Mouse (Mus musculus) forebrain, embryonic 14.5 days (tissue): ENCODE measurements around the gene Gnaq. TPM values are rescaled to one million over a fixed set of nuclear protein-coding genes. Genes with fewer than 3 reads are reported as not detected.

ENCODE experiments used
- ATAC-seq: fragments of 200-750 bp; cut with Nextera tagmentation; 2 replicates; pipeline ENCODE4 v1.8.0; 2017; ENCODE audit warnings: mild to moderate bottlenecking, moderate library complexity
- DNase-seq: peaks from one replicate; pipeline ENCODE4 v3.0.0-alpha.2; 2015; ENCODE audit warnings: low spot score
- H3K27ac ChIP-seq: fragments of 300-500 bp; sonication (generic); 2 replicates; pipeline ENCODE4 v1.5.1; 2014; ENCODE audit warnings: low read depth, mild to moderate bottlenecking, control low read depth, low read length, moderate library complexity
- H3K27me3 ChIP-seq: fragments of 300-500 bp; sonication (generic); replicated peaks from 2 replicates; pipeline ENCODE4 v1.6.1; 2014; ENCODE audit warnings: low read length, control low read depth, mixed read lengths; ENCODE audit not compliant: control insufficient read depth, insufficient read depth
- H3K36me3 ChIP-seq: fragments of 300-500 bp; sonication (generic); 2 replicates; pipeline ENCODE4 v1.6.1; 2014; ENCODE audit warnings: low read length, control low read depth; ENCODE audit not compliant: control insufficient read depth, insufficient read depth
- H3K4me1 ChIP-seq: fragments of 300-500 bp; sonication (generic); 2 replicates; pipeline ENCODE4 v1.6.1; 2014; ENCODE audit warnings: antibody characterized with exemption, low read length, control low read depth; ENCODE audit not compliant: control insufficient read depth, insufficient read depth
- H3K4me2 ChIP-seq: fragments of 300-500 bp; sonication (generic); 2 replicates; pipeline ENCODE4 v1.6.1; 2014; ENCODE audit warnings: mild to moderate bottlenecking, control low read depth, low read length
- H3K4me3 ChIP-seq: fragments of 300-500 bp; sonication (generic); 2 replicates; pipeline ENCODE4 v1.5.1; 2014; ENCODE audit warnings: low read depth, low read length, control low read depth
- H3K9ac ChIP-seq: fragments of 300-500 bp; sonication (generic); 2 replicates; pipeline ENCODE4 v1.6.1; 2014; ENCODE audit warnings: mild to moderate bottlenecking, low read length, control low read depth, moderate library complexity
- H3K9me3 ChIP-seq: fragments of 300-500 bp; sonication (generic); replicated peaks from 2 replicates; pipeline ENCODE4 v1.6.1; 2016; ENCODE audit warnings: low read length, control low read depth, mixed read lengths; ENCODE audit not compliant: control insufficient read depth
- WGBS: fragments of 180-500 bp; shearing (Covaris S2); extraction: QIAGEN DNeasy Blood & Tissue Kit; methylation state at CpG from one replicate; pipeline ENCODE4 v1.1.7; 2014; 5-methylcytosine and 5-hydroxymethylcytosine counted together
- polyA plus RNA-seq: library from polyadenylated mRNA; unstranded; fragments of >200 nt; fragmentation: Nextera tagmentation; extraction: Ambion mirVana; gene quantifications from 2 replicates; pipeline ENCODE4 v1.2.1, GENCODE M21; 2014

The Gnaq gene
- polyA plus RNA-seq, 1 experiment from 2014 or later: 47.6 TPM

DNA sequence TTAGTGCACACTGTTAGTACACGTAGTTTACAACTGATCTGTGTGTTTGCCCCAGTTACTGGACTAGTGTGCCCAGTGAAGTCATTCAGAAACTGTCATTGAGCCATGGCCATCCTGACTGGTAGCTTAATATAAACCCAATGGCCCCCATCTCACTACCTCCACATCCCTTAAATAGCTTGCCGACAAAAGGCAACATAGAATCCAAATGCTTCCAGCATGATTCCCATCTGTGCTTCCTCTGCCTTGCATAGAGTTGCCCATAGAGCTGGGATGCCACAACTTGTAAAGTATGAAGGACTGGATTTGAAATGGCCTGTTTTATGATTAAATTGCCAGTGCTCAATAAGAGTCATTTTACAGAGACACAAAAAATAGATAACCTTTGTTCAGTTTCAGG lies 212.9 kb downstream of the Gnaq start:
- H3K27ac ChIP-seq: no peak overlapping the region
- H3K9me3 ChIP-seq: no peaks in the 10 kb centered on the region
- WGBS: 97% methylated on average over 2 of the region's 2 CpGs
- no peak overlapping the region for H3K4me2 ChIP-seq
- ATAC-seq (no peak), DNase-seq (no peak)
- H3K36me3 ChIP-seq: 0 out of 2 replicates have a peak, but pooled peaks cover 4% of the 10 kb centered on the region
- no peak overlapping the region for H3K9ac ChIP-seq
- no peaks in the 10 kb centered on the region for H3K4me1 ChIP-seq
- no peak overlapping the region for H3K4me3 ChIP-seq
- H3K27me3 ChIP-seq: no peaks in the 10 kb centered on the region

DNA sequence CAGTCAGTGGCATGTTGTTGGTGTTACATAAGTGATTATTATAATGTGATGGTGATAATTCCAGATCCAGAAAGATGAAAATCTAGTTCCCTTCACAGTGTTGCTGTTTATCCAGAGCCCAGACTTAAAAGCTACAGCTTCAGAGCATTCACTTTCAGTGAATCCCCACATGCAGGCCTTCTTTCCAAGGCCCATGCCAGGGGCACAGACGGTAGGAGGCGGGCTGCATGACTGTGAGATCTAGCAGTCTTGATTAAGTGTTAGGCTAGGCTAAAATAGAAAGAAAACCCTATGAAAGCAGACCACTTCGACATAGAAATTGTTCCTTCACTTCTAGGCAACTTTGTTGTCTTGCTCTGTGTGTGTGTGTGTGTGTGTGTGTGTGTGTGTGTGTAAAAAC lies 214.4 kb downstream of the Gnaq start:
- no peaks in the 10 kb centered on the region for H3K4me1 ChIP-seq
- no peaks in the 10 kb centered on the region for H3K27me3 ChIP-seq
- no peak overlapping the region for H3K4me3 ChIP-seq
- DNase-seq (no peak), ATAC-seq (no peak)
- H3K4me2 ChIP-seq: no peak overlapping the region
- no peak overlapping the region for H3K9ac ChIP-seq
- no peaks in the 10 kb centered on the region for H3K9me3 ChIP-seq
- 0 out of 2 replicates have a peak, but pooled peaks cover 4% of the 10 kb centered on the region for H3K36me3 ChIP-seq
- no peak overlapping the region for H3K27ac ChIP-seq
- 91% methylated on average over 3 of the region's 3 CpGs for WGBS

DNA sequence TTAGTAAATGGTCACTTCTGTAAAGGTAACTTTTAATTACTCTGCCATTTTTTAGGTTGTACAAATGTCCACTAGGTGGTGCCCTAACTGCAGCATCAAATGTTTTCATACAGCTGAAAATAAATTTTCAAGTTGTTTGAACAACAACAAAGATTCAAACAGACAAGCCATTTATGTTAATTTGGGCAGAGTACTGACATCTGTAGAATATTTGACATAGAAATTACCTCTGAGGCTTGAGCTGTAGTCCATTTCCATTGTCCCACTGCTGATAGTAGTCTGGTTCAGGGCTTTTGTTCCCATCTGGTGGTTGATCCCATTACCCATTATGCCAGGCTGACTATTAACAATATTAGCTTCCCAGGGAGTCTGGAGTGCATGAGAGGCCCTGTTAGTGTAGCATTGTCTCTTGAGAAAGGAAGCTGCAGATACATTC lies 221.1 kb downstream of the Gnaq start:
- Histone ChIP-seq H3K4me2 (no peak overlapping the region), H3K4me3 (no peak overlapping the region), H3K27ac (no peak overlapping the region), H3K36me3 (no peaks in the 10 kb centered on the region), H3K9ac (no peak overlapping the region), H3K4me1 (peaks cover 4% of the 10 kb centered on the region; the same call in 1 of the 2 replicates), H3K27me3 (no peaks in the 10 kb centered on the region), H3K9me3 (no peaks in the 10 kb centered on the region)
- DNase-seq (peak; percentile 64), ATAC-seq (peak; percentile 68; the same call in 1 of the 2 replicates)

DNA sequence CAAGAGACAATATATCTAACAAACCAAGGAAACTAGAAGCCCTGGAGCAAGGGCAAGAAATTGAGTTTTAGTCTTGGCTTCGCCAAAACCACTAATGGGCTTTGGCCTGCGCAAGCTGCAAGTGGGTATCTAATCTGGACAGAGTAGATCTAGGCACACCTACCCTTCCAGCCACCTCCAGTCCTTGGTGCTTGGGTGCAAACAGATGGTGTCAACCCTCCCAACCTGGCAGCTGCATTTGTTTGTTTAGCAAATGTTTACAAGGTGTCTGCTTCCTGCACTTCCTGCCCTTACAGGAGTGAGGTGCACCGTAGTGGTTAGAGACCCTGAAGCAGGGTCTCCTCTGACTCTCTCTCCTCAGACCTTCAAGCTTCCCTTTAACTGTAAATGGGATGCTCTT lies 225.5 kb downstream of the Gnaq start:
- Histone ChIP-seq H3K9me3 (no peaks in the 10 kb centered on the region), H3K9ac (no peak overlapping the region), H3K4me2 (no peak overlapping the region), H3K4me1 (peaks cover 4% of the 10 kb centered on the region; the same call in 1 of the 2 replicates), H3K4me3 (no peak overlapping the region), H3K36me3 (0 out of 2 replicates have a peak, but pooled peaks cover 5% of the 10 kb centered on the region), H3K27me3 (no peaks in the 10 kb centered on the region), H3K27ac (no peak overlapping the region)
- no peak for ATAC-seq
- DNase-seq: no peak
- WGBS: 94% methylated on average over 3 of the region's 3 CpGs

DNA sequence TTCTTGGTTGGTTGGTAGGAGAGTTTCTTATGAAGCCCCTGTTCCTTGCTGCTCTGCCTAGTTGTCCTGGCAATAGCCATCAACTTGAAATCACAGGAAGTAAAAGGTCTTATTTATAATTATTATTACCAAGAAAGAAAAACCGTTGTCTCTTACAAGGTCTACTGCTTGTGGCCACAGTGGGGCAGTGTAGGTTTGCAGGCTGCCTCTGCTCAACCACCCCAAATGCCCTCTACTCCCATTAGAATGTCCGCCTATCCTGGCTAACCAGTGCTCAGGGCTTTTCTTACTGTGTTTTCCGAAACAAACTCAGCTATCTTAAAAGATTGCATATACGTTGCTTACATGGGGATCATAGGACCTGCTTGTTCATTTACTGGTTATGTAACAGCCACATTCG lies 226.3 kb downstream of the Gnaq start:
- Histone ChIP-seq H3K36me3 (0 out of 2 replicates have a peak, but pooled peaks cover 5% of the 10 kb centered on the region), H3K4me2 (no peak overlapping the region), H3K4me3 (no peak overlapping the region), H3K9me3 (no peaks in the 10 kb centered on the region), H3K27me3 (no peaks in the 10 kb centered on the region), H3K27ac (no peak overlapping the region), H3K4me1 (peaks cover 2% of the 10 kb centered on the region; the same call in 1 of the 2 replicates), H3K9ac (no peak overlapping the region)
- DNase-seq (peak; percentile 36), ATAC-seq (0 out of 2 replicates have a peak, but pooled peaks have one; percentile 54)
- 63% methylated on average over 5 of the region's 5 CpGs for WGBS

DNA sequence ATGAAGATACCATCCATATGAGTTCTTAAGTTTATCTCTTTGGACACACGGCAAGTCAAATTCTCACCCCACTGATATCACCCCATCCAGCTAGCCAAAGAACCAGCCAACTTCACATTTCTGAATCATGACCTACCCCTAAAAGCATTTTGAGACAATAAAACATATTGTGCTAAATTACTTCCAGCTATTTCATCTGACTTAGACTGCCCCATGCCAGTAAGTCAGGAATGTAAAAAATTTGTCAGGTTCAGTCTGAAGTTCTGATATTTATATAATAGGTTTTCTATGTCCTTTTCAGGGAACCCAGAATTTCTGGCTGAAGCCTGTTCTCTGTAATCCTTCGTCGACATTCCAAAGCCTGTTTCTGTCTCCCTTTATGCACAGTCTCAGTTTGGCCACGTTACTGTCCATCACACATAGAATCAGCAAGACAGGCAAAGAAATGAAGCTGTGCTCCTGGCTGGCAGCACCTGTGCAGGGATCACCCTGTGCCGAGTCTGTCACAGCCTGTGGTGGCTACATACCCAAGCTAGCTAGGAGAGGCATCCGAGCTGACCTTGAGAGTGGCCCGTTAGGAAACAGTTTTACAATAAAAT lies 233.9 kb downstream of the Gnaq start:
- Histone ChIP-seq H3K36me3 (0 out of 2 replicates have a peak, but pooled peaks cover 5% of the 10 kb centered on the region), H3K4me1 (peaks cover 8% of the 10 kb centered on the region; the same call in 1 of the 2 replicates), H3K4me3 (no peak overlapping the region), H3K4me2 (no peak overlapping the region), H3K27ac (no peak overlapping the region), H3K9ac (no peak overlapping the region), H3K9me3 (no peaks in the 10 kb centered on the region), H3K27me3 (no peaks in the 10 kb centered on the region)
- 74% methylated on average over 7 of the region's 7 CpGs for WGBS
- ATAC-seq (no peak), DNase-seq (no peak)

DNA sequence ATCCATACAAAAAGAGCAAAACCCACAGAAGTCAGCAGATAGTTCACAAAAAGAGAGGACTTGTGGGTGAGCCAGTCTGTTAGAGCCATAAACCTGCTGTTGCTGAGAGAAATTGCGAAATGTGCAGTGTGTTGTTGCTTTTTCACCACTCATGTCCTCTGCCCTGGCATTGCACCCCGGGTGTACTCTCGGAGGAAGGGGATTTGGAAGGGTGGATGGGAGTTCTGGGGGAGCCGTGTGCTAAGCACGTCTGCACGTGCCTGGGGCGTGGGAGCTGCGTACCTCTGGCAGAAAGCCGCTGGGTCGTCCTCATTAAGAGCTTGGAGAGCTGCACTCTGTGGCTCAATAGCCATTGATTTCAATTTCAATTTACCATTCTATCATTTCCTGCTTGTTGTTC lies 234.6 kb downstream of the Gnaq start:
- no peak overlapping the region for H3K4me2 ChIP-seq
- no peaks in the 10 kb centered on the region for H3K36me3 ChIP-seq
- H3K4me3 ChIP-seq: no peak overlapping the region
- H3K27me3 ChIP-seq: no peaks in the 10 kb centered on the region
- WGBS: 32% methylated on average over 10 of the region's 10 CpGs
- peaks cover 8% of the 10 kb centered on the region for H3K4me1 ChIP-seq
- no peak overlapping the region for H3K27ac ChIP-seq
- H3K9ac ChIP-seq: no peak overlapping the region
- peak; percentile 69 for ATAC-seq
- DNase-seq: peak; percentile 49
- no peaks in the 10 kb centered on the region for H3K9me3 ChIP-seq

DNA sequence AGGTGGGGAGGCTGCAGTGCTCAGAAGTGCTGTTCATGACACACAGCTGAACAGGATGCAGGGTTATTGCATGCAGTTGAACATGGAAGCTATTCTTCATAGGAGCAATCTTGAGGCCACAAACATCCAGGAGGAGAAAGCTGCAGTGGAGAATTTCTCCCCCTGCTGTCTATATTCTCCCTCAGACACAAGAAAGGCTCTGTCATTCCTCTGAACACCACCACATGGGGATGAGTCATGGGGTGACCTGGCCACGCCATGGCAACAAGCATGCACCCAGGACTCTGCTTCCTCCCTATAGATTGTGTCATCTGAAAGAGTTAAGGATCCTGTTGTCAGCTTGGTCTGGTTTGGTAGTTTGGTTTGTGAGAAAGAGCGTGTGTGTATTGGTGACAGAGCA lies 239.0 kb downstream of the Gnaq start:
- Histone ChIP-seq H3K4me2 (no peak overlapping the region), H3K36me3 (no peaks in the 10 kb centered on the region), H3K4me3 (no peak overlapping the region), H3K9me3 (no peaks in the 10 kb centered on the region), H3K27me3 (no peaks in the 10 kb centered on the region), H3K9ac (no peak overlapping the region), H3K4me1 (peaks cover 18% of the 10 kb centered on the region), H3K27ac (no peak overlapping the region)
- ATAC-seq (no peak), DNase-seq (no peak)
- 87% methylated on average over 2 of the region's 2 CpGs for WGBS

DNA sequence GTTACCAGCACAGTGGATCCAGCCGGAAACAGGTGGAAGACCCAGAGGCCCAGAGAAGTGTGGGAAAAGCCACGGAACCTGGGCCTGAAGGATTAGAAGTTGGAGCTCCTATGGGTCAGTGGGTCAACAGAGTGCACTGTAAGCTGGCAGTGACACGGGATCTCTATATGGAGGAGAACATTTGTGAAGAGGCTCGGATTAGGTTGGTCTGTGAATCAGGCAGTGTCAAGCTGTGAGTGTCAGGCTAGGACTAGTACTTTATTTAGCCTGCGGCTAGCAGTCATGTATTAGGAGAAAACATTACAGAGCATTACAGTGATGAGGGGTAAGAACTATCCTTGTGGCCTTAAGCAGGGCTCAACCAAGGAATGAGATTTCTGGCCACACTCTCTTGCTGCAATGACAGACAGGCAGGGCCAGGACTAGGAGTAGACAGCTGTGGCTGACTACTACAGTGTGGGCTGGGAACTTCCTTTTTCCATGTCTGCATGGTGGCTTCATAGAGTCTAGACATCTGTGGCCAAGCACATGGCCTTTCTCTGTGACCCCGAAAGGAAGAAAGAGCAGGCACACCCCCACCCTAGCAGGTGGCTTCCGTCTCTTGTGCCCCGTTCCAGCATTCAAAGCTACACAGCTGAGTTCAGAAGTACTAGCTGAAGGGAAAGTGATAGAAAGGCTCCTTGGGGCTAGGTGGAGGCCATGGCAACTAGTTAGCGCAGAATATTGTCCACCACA lies 240.3 kb downstream of the Gnaq start:
- Histone ChIP-seq H3K4me2 (no peak overlapping the region), H3K4me3 (no peak overlapping the region), H3K9ac (peak overlapping the region; percentile 21; the same call in 1 of the 2 replicates), H3K27ac (0 out of 2 replicates have a peak overlapping the region, but pooled peaks have one; percentile 21), H3K4me1 (peaks cover 14% of the 10 kb centered on the region), H3K9me3 (no peaks in the 10 kb centered on the region), H3K36me3 (no peaks in the 10 kb centered on the region), H3K27me3 (no peaks in the 10 kb centered on the region)
- DNase-seq (no peak), ATAC-seq (peak; percentile 26; the same call in 1 of the 2 replicates)
- WGBS: 66% methylated on average over 9 of the region's 9 CpGs
